Mouse (Mus musculus) ES-Bruce4 (cell line): Measurements from ENCODE around the gene Il9r.
A peak's percentile ranks its signal among the peaks of the same experiment; 100 is the strongest.

Source experiments
- CTCF ChIP-seq: IDR thresholded peaks from one replicate; pipeline ENCODE4 v1.8.1; 2011; ENCODE audit warnings: low read depth, low read length
- EP300 ChIP-seq: IDR thresholded peaks from 2 replicates; pipeline ENCODE4 v1.6.1; 2011; ENCODE audit warnings: low read depth, low read length; ENCODE audit not compliant: insufficient read depth
- POLR2A ChIP-seq: IDR thresholded peaks from one replicate; pipeline ENCODE4 v1.8.1; 2011; ENCODE audit warnings: low read length; ENCODE audit not compliant: insufficient read depth

DNA sequence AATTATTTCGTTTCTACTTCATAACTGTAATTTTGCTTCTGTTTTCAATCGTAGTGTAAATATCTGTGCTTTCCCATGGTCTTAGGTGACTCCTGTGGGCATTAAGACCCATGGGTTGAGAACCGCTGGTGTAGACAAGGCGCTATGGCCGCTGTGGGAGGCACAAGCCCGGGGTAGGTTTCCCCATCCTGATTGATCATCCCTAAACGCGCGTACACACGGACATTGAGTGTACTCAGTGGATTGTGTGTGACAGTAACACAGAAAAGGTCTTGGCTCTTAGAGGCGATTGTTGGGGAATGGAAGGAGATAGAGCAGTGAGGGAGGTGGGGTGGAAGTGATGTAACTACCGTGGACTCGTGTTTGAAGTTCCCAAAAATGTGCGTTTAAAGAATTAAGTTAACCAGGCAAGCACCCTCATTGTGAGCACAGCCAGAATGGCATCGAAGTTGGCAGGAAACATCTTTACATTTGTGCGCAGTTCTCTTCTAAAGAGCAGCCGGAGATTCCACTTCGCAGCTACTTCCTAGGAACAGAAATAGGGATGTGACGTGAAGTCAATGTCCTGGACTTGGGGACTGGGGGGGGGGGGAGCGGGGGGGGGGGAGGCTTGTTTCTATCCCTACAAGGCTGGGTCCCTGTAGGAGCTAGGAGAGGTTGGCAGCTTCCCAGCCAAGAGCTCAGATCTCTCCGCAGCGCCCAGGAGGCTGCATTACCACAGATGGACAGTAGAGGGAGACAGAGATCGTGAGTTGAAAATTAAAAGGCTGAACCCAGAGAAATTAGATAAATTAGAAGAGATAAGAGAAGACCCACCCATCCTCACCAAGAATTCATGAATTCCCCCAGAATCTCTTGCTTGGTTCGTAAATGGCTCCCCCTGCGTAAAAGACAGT lies 17.9 kb downstream of the Il9r start:
- TF ChIP-seq POLR2A (no peak), CTCF (peak; percentile 74), EP300 (no peak)
